Mouse (Mus musculus) midbrain, embryonic 15.5 days (tissue): Measurements from ENCODE around the gene Matk. TPM values are rescaled to one million over a fixed set of nuclear protein-coding genes. Genes with fewer than 3 reads are reported as not detected.

Experiments
- ATAC-seq: fragments of 200-750 bp; cut with Nextera tagmentation; replicated peaks from 2 replicates; pipeline ENCODE4 v1.8.0; 2017; ENCODE audit warnings: moderate TSS enrichment
- H3K27ac ChIP-seq: fragments of 300-500 bp; sonication (generic); 2 replicates; pipeline ENCODE4 v1.5.1; 2015; ENCODE audit warnings: mild to moderate bottlenecking, inconsistent platforms
- H3K27me3 ChIP-seq: fragments of 300-500 bp; sonication (generic); replicated peaks from 2 replicates; pipeline ENCODE4 v1.6.1; 2015; ENCODE audit warnings: inconsistent platforms
- H3K36me3 ChIP-seq: fragments of 300-500 bp; sonication (generic); replicated peaks from 2 replicates; pipeline ENCODE4 v1.6.1; 2015; ENCODE audit warnings: inconsistent platforms
- H3K4me1 ChIP-seq: fragments of 300-500 bp; sonication (generic); 2 replicates; pipeline ENCODE4 v1.6.1; 2015; ENCODE audit warnings: inconsistent platforms
- H3K4me2 ChIP-seq: fragments of 300-500 bp; sonication (generic); 2 replicates; pipeline ENCODE4 v1.6.1; 2015; ENCODE audit warnings: inconsistent platforms, mild to moderate bottlenecking, moderate library complexity
- H3K4me3 ChIP-seq: fragments of 300-500 bp; sonication (generic); 2 replicates; pipeline ENCODE4 v1.5.1; 2015; ENCODE audit warnings: mild to moderate bottlenecking, inconsistent platforms
- H3K9ac ChIP-seq: fragments of 300-500 bp; sonication (generic); 2 replicates; pipeline ENCODE4 v1.6.1; 2015; ENCODE audit warnings: mild to moderate bottlenecking, inconsistent platforms
- H3K9me3 ChIP-seq: fragments of 300-500 bp; sonication (generic); 2 replicates; pipeline ENCODE4 v1.6.1; 2016; ENCODE audit warnings: inconsistent platforms
- WGBS: fragments of 180-500 bp; shearing (Covaris S2); methylation state at CpG from one replicate; pipeline ENCODE4 v1.1.7; 2015; ENCODE audit warnings: mixed read lengths; 5-methylcytosine and 5-hydroxymethylcytosine counted together
- polyA plus RNA-seq: library from polyadenylated mRNA; unstranded; fragments of >200 nt; fragmentation: Nextera tagmentation; extraction: Ambion mirVana; gene quantifications from 2 replicates; pipeline ENCODE4 v1.2.1, GENCODE M21; 2015

Gene Matk
- polyA plus RNA-seq, 1 experiment from 2014 or later: 40.1 TPM

DNA sequence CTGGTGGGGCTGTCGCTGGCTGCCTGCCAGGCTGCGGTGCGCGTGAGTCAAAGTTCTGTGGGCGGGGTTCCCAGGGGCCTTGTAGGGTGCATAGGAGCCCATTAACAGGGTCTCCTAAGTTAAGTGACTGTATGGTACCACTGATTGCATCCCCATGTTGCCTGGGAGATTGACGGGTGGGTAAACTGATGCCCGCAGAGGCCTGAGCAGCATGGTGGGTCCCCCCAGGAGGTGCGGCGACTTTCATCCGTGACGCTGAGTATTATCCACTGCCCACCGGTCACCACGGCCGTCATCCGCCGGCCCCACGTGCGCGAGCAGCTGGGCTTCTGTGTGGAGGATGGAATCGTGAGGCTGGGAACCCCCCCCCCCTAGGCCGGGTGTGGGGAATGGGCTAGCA, 19.6 kb downstream of the Matk start:
- Histone ChIP-seq H3K36me3 (peaks cover 14% of the 10 kb centered on the region; the same call in 1 of the 2 replicates), H3K27ac (no peak overlapping the region), H3K4me2 (no peak overlapping the region), H3K27me3 (no peaks in the 10 kb centered on the region), H3K4me3 (no peak overlapping the region), H3K9me3 (no peaks in the 10 kb centered on the region), H3K9ac (no peak overlapping the region), H3K4me1 (peaks cover 12% of the 10 kb centered on the region)
- no peak for ATAC-seq
- 96% methylated on average over 21 of the region's 21 CpGs for WGBS

DNA sequence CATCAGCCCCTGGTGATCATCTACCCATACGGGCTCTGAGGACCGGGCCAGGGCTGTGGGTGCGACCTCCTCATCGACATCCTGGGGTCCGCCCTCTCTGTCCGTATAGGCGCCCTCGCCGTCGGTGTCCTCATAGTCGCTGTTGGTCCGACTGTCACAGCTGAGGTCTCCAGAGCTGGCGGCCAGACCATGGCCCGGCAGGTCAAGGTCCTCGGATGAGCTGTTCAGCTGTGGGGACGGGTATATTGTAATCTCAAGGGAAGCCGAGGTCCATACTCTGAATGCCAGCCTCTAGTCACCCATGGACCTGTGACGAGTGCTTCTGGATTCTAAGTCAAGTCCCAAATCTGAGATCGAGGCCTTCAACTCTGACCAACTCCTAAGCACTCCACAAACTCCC, 21.1 kb downstream of the Matk start:
- Histone ChIP-seq H3K9ac (no peak overlapping the region), H3K4me1 (peaks cover 4% of the 10 kb centered on the region), H3K27me3 (no peaks in the 10 kb centered on the region), H3K4me2 (no peak overlapping the region), H3K36me3 (peaks cover 14% of the 10 kb centered on the region; the same call in 1 of the 2 replicates), H3K9me3 (no peaks in the 10 kb centered on the region), H3K4me3 (no peak overlapping the region), H3K27ac (no peak overlapping the region)
- no peak for ATAC-seq
- WGBS: 95% methylated on average over 19 of the region's 19 CpGs

- 79% methylated on average over 22 of the region's 22 CpGs for WGBS
- no peak overlapping the region for H3K4me2 ChIP-seq
- H3K36me3 ChIP-seq: 0 out of 2 replicates have a peak, but pooled peaks cover 3% of the 10 kb centered on the region
- H3K27me3 ChIP-seq: no peaks in the 10 kb centered on the region
- no peak for ATAC-seq
- H3K27ac ChIP-seq: no peak overlapping the region
- no peaks in the 10 kb centered on the region for H3K9me3 ChIP-seq
- H3K9ac ChIP-seq: no peak overlapping the region
- H3K4me3 ChIP-seq: no peak overlapping the region
- H3K4me1 ChIP-seq: no peaks in the 10 kb centered on the region
Observed at GRCm38 (mm10) chr10:81277676-81278075, 24.9 kb downstream of the Matk start.

DNA sequence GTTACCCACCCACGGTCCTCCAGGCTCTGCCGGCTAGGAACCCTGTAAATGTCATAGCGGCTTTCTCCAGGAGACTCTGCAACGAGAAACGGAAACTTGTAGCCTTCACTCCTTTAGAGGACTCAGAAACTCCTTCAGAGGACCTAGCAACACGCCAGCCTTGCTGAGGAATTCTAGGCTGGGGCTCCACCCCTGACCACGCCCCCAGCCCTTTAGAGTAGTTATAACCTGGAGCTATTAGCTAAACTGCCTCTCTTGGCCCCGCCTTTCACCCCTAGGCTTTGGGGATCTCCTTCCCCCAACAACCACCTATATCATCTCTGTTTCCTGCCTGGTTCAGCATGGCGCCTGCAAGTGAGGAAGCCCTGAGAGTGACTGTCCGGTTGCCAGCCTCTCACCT, 26.8 kb downstream of the Matk start:
- no peak for ATAC-seq
- H3K27me3 ChIP-seq: peaks cover 9% of the 10 kb centered on the region
- H3K27ac ChIP-seq: no peak overlapping the region
- no peak overlapping the region for H3K9ac ChIP-seq
- no peaks in the 10 kb centered on the region for H3K36me3 ChIP-seq
- 0 out of 2 replicates have a peak, but pooled peaks cover under 1% of the 10 kb centered on the region for H3K4me1 ChIP-seq
- no peak overlapping the region for H3K4me3 ChIP-seq
- WGBS: 43% methylated on average over 10 of the region's 10 CpGs
- no peak overlapping the region for H3K4me2 ChIP-seq
- no peaks in the 10 kb centered on the region for H3K9me3 ChIP-seq

DNA sequence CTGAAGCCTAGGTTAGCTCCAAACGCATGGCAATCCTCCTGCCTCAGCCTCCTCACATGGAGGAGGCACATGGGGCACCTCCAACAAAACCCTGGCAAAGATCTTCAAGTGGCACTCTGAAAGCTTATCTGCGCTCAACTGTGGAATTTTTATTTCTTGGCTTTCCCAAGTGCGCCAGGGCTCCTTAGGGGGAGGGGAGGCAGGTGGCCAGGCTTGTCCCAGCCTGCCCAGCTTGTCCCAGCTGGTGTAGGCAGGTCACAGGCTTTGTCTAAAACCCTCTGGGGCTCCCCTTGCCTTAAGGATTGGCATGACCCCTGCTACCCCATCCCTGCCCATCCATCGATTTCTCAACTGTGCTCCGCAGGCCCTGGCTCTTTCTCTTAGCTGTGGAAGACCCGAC, 31.5 kb downstream of the Matk start:
- Histone ChIP-seq H3K27me3 (peaks cover 14% of the 10 kb centered on the region), H3K36me3 (no peaks in the 10 kb centered on the region), H3K4me1 (peaks cover 12% of the 10 kb centered on the region; the same call in 1 of the 2 replicates), H3K4me3 (no peak overlapping the region), H3K9me3 (no peaks in the 10 kb centered on the region), H3K27ac (no peak overlapping the region), H3K4me2 (no peak overlapping the region), H3K9ac (no peak overlapping the region)
- no peak for ATAC-seq
- WGBS: 56% methylated on average over 6 of the region's 6 CpGs

GRCm38 (mm10) chr10:81284719-81285118, 32.0 kb downstream of the Matk start:
- no peak overlapping the region for H3K9ac ChIP-seq
- H3K27me3 ChIP-seq: peaks cover 14% of the 10 kb centered on the region
- 11% methylated on average over 17 of the region's 17 CpGs for WGBS
- H3K9me3 ChIP-seq: no peaks in the 10 kb centered on the region
- no peak for ATAC-seq
- no peak overlapping the region for H3K4me3 ChIP-seq
- peak overlapping the region; percentile 93 for H3K4me2 ChIP-seq
- H3K36me3 ChIP-seq: no peaks in the 10 kb centered on the region
- H3K4me1 ChIP-seq: peaks cover 16% of the 10 kb centered on the region
- H3K27ac ChIP-seq: no peak overlapping the region

DNA sequence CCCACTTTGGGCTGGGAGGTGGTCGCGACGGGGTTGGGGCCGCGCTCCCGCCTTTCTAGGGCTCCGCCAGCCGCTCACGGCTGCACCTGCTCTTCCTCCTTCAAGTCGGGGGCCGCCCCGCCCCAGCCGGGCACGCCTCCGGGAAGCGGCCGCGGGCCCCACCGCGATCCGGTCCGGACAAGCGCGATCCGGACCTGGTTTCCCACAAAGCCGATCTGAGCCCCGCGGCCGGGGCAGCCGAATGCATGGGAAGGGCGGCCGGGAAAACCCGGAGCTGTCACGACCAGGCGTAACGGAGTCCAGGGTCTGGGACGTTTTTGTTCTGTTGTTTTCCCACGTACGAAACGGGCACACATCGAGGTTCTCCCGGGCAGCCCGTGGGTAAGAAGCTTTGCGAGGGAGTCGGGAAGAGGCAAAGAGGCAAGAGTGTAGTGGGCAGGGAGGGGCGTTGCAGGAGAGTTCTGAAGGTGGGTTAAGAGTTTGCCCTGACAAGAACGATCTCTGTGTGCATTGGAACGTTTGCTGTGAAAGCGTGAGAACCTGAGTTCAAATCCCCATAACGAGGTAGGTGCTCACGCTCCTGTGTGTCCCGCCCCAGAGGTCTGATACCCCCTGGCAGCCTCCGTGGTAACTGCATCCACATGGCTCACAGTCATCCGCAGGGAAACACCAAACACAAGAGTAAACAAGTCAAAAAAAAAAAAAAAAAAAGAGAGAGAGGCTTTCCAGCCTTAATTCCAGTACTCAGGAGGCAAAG, 33.1 kb downstream of the Matk start:
- Histone ChIP-seq H3K27me3 (peaks cover 14% of the 10 kb centered on the region), H3K4me3 (peak overlapping the region; percentile 51), H3K9me3 (no peaks in the 10 kb centered on the region), H3K4me2 (peak overlapping the region; percentile 93), H3K27ac (no peak overlapping the region), H3K36me3 (no peaks in the 10 kb centered on the region), H3K4me1 (peaks cover 16% of the 10 kb centered on the region), H3K9ac (peak overlapping the region; percentile 61)
- ATAC-seq: peak; percentile 75
- WGBS: 2% methylated on average over 54 of the region's 54 CpGs

GRCm38 (mm10) chr10:81286586-81286985, 33.9 kb downstream of the Matk start:
- H3K27ac ChIP-seq: no peak overlapping the region
- no peaks in the 10 kb centered on the region for H3K36me3 ChIP-seq
- H3K4me2 ChIP-seq: no peak overlapping the region
- H3K4me1 ChIP-seq: peaks cover 16% of the 10 kb centered on the region
- H3K9ac ChIP-seq: no peak overlapping the region
- no peak for ATAC-seq
- H3K27me3 ChIP-seq: peaks cover 14% of the 10 kb centered on the region
- H3K9me3 ChIP-seq: no peaks in the 10 kb centered on the region
- H3K4me3 ChIP-seq: no peak overlapping the region
- 51% methylated on average over 6 of the region's 6 CpGs for WGBS

GRCm38 (mm10) chr10:81287513-81288157, 34.9 kb downstream of the Matk start:
- WGBS: 59% methylated on average over 8 of the region's 8 CpGs

GRCm38 (mm10) chr10:81288601-81289000, 35.9 kb downstream of the Matk start:
- H3K27me3 ChIP-seq: peaks cover 14% of the 10 kb centered on the region
- H3K4me3 ChIP-seq: no peak overlapping the region
- no peak overlapping the region for H3K4me2 ChIP-seq
- H3K9me3 ChIP-seq: no peaks in the 10 kb centered on the region
- WGBS: 28% methylated on average over 6 of the region's 6 CpGs
- H3K27ac ChIP-seq: no peak overlapping the region
- H3K9ac ChIP-seq: no peak overlapping the region
- H3K4me1 ChIP-seq: peaks cover 16% of the 10 kb centered on the region
- H3K36me3 ChIP-seq: no peaks in the 10 kb centered on the region
- no peak for ATAC-seq

More at GRCm38 (mm10) chr10:81287513-81288157, 34.9 kb downstream of the Matk start:
- peaks cover 16% of the 10 kb centered on the region for H3K4me1 ChIP-seq
- H3K9me3 ChIP-seq: no peaks in the 10 kb centered on the region
- H3K9ac ChIP-seq: no peak overlapping the region
- no peak overlapping the region for H3K4me3 ChIP-seq
- H3K36me3 ChIP-seq: no peaks in the 10 kb centered on the region
- ATAC-seq: no peak
- H3K27me3 ChIP-seq: peaks cover 14% of the 10 kb centered on the region
- H3K27ac ChIP-seq: no peak overlapping the region
- H3K4me2 ChIP-seq: no peak overlapping the region

DNA sequence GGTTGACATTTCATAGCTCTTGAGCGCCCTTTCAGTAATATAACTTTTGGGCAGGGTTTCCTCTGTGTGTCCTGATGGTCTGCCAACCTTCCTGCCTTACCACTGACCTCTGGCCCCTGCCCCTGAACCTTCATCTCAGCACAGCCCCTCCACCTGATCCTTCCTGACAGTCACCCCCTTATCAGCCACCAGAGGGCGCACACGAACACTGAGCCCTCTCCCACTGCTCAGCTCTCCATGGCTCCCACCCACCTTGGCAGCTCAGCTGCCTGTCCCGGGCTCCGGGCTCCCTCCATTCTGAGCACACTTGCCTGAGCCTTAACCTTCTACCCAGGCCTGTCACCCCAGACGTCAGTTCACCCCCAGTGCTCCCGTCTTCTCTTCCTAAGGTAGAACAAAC, 36.5 kb downstream of the Matk start:
- no peak overlapping the region; the same call in 1 of the 2 replicates for H3K4me3 ChIP-seq
- ATAC-seq: no peak
- peaks cover 7% of the 10 kb centered on the region for H3K27me3 ChIP-seq
- no peaks in the 10 kb centered on the region for H3K36me3 ChIP-seq
- H3K4me2 ChIP-seq: no peak overlapping the region
- WGBS: 2% methylated on average over 7 of the region's 7 CpGs
- H3K9me3 ChIP-seq: no peaks in the 10 kb centered on the region
- no peak overlapping the region for H3K27ac ChIP-seq
- peaks cover 22% of the 10 kb centered on the region for H3K4me1 ChIP-seq
- no peak overlapping the region for H3K9ac ChIP-seq

DNA sequence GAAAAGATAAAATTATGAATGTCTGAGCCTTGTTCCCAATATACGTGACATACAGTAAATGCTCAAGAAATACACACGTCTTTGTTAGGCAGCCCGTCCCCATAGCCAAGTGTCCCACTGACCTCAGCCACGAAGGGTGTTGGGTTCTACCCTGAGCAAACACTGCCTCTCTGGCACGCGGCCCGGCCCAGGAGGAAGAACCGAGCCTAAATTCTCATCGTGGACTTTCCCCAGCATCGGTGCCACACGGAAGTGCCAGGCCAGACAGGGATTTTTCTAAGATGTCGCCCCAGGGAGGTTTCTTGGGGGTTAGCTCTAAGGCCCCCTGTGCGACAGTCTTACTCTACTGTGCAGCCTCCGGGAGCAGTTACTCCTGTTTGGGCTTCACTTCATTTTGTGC, 37.1 kb downstream of the Matk start:
- H3K36me3 ChIP-seq: no peaks in the 10 kb centered on the region
- WGBS: 59% methylated on average over 14 of the region's 14 CpGs
- H3K9me3 ChIP-seq: no peaks in the 10 kb centered on the region
- no peak overlapping the region for H3K4me3 ChIP-seq
- 0 out of 2 replicates have a peak, but pooled peaks cover 3% of the 10 kb centered on the region for H3K27me3 ChIP-seq
- ATAC-seq: no peak
- no peak overlapping the region for H3K27ac ChIP-seq
- H3K4me1 ChIP-seq: peaks cover 23% of the 10 kb centered on the region
- H3K4me2 ChIP-seq: no peak overlapping the region
- no peak overlapping the region for H3K9ac ChIP-seq
